Mouse (Mus musculus) thymus, adult 2 months (tissue): ENCODE results near the gene Tbc1d13. TPM values are rescaled to one million over a fixed set of nuclear protein-coding genes. Genes with fewer than 3 reads are reported as not detected.
"Not testable (repeated sequence)": the region's sequence is repeated elsewhere in the genome, so short reads cannot be mapped to it uniquely, and the experiment has no call there.

Experiments
- DNase-seq: peaks from one replicate; pipeline ENCODE4 v3.0.0; 2021
- H3K27ac ChIP-seq: fragments of 200-500 bp; 2 replicates; pipeline ENCODE4 v1.5.1; 2012; ENCODE audit warnings: low read length, control low read depth; ENCODE audit not compliant: control insufficient read depth, insufficient read depth
- H3K27me3 ChIP-seq: fragments of 200-500 bp; 2 replicates; pipeline ENCODE4 v1.6.1; 2012; ENCODE audit warnings: mild to moderate bottlenecking, low read length, moderate library complexity, mixed read lengths; ENCODE audit not compliant: control insufficient read depth, insufficient read depth
- H3K36me3 ChIP-seq: fragments of 200-500 bp; 2 replicates; pipeline ENCODE4 v1.6.1; 2012; ENCODE audit warnings: mild to moderate bottlenecking, low read length, moderate library complexity; ENCODE audit not compliant: control insufficient read depth, insufficient read depth
- H3K4me1 ChIP-seq: fragments of 200-500 bp; replicated peaks from 2 replicates; pipeline ENCODE4 v1.6.1; 2012; ENCODE audit warnings: low read length; ENCODE audit not compliant: control insufficient read depth, insufficient read depth
- H3K4me3 ChIP-seq: fragments of 200-500 bp; 2 replicates; pipeline ENCODE4 v1.5.1; 2012; ENCODE audit warnings: mild to moderate bottlenecking, low read length, control low read depth, moderate library complexity; ENCODE audit not compliant: control insufficient read depth, insufficient read depth
- CTCF ChIP-seq: fragments of 200-500 bp; IDR thresholded peaks from 2 replicates; pipeline ENCODE4 v1.5.1; 2012; ENCODE audit warnings: mild to moderate bottlenecking, control low read depth, low read length, moderate library complexity, borderline replicate concordance; ENCODE audit not compliant: control insufficient read depth, poor library complexity, insufficient read depth; ENCODE audit errors: extremely low read depth
- POLR2A ChIP-seq: fragments of 200-500 bp; IDR thresholded peaks from 2 replicates; pipeline ENCODE4 v1.6.1; 2012; ENCODE audit warnings: mild to moderate bottlenecking, low read length, control low read depth, moderate library complexity; ENCODE audit not compliant: control insufficient read depth, poor library complexity, insufficient read depth; ENCODE audit errors: extremely low read depth
- WGBS: fragments of 180-500 bp; shearing (Covaris S2); methylation state at CpG from one replicate; pipeline ENCODE4 v1.1.7; 2018; 5-methylcytosine and 5-hydroxymethylcytosine counted together
- polyA plus RNA-seq: library from polyadenylated mRNA; depleted of rRNA; stranded (reverse); fragments of >200 nt; gene quantifications from 2 replicates; pipeline ENCODE4 v1.2.3, GENCODE M21; 2012

Gene Tbc1d13
- polyA plus RNA-seq, 1 experiment = 92.9 TPM

DNA sequence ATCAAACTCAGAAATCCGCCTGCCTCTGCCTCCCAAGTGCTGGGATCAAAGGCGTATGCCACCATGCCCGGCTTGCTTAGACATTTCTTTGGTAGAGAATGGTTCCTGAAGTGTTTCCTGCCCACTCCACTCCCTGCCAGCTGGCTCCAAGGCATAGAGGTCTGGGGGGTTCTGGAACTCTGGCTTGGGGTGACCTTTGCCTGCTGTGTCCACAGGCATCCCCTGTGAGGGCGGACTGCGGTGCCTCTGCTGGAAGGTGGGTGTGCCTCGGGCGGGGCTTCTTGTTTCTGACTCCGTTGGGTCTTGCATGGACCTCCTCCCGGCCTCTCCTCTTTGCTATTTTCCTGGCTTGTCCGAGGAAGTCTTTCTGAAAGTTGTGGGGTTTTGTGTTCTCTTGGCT lies 2.9 kb downstream of the Tbc1d13 start:
- H3K27ac ChIP-seq = no peak overlapping the region
- peaks cover 15% of the 10 kb centered on the region for H3K4me1 ChIP-seq
- WGBS = 95% methylated on average over 10 of the region's 10 CpGs
- no peaks in the 10 kb centered on the region for H3K27me3 ChIP-seq
- TF ChIP-seq POLR2A = no peak
- TF ChIP-seq CTCF = no peak
- no peak overlapping the region for H3K4me3 ChIP-seq
- DNase-seq = no peak
- peaks cover 19% of the 10 kb centered on the region for H3K36me3 ChIP-seq

DNA sequence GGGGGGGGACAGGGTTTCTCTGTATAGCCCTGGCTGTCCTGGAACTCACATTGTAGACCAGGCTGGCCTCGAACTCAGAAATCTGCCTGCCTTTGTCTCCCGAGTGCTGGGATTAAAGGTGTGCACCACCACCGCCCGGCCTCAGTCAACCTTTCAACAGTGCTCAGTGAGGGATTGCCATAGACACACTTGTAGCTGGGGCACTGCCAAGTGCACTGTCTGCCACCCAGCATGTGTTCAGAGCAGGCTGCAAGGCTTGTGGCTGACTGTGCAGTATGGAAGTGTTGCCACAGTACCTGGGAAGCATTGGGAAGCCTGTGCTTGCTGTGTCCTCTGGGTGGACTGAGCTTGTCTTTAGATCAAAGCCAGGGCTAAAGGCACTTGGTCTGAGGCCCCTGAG lies 6.5 kb downstream of the Tbc1d13 start:
- H3K27ac ChIP-seq, H3K27me3 ChIP-seq, H3K4me1 ChIP-seq, H3K4me3 ChIP-seq, DNase-seq: not testable (repeated sequence)
- WGBS = 99% methylated on average over 4 of the region's 4 CpGs
- H3K36me3 ChIP-seq = peaks cover 32% of the 10 kb centered on the region

- no peak overlapping the region for H3K4me3 ChIP-seq
- no peaks in the 10 kb centered on the region for H3K27me3 ChIP-seq
- peaks cover 57% of the 10 kb centered on the region for H3K36me3 ChIP-seq
- H3K27ac ChIP-seq = no peak overlapping the region
- no peaks in the 10 kb centered on the region for H3K4me1 ChIP-seq
- TF ChIP-seq POLR2A = no peak
- no peak for TF ChIP-seq CTCF
- 98% methylated on average over 4 of the region's 4 CpGs for WGBS
- no peak for DNase-seq
Observed at GRCm38 (mm10) chr2:30144436-30144835, 10.9 kb downstream of the Tbc1d13 start.

DNA sequence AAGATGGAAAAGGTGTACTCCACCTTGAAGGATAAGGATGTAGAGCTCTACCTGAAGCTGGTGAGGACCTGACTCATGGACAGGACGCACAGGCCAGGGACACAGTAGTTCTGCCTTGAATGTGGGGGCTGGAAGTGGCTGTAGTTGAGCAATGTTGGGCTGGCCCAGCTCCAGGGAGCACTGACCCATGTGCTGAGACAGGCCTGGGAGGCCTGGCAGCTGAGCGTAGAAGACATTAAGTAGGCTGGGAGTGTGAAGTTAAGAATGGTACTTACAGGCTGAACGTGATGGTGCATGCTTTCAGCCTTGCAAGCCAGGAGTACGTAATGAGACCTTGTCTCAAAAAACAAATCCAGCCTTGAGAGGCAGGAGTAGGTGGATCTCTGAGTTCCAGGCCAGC lies 13.9 kb downstream of the Tbc1d13 start:
- no peak for TF ChIP-seq POLR2A
- no peak for TF ChIP-seq CTCF
- Histone ChIP-seq H3K27me3 (no peaks in the 10 kb centered on the region), H3K27ac (no peak overlapping the region), H3K36me3 (peaks cover 53% of the 10 kb centered on the region), H3K4me3 (no peak overlapping the region), H3K4me1 (no peaks in the 10 kb centered on the region)
- 95% methylated on average over 4 of the region's 4 CpGs for WGBS
- no peak for DNase-seq

- no peaks in the 10 kb centered on the region for H3K4me1 ChIP-seq
- 94% methylated on average over 11 of the region's 11 CpGs for WGBS
- no peak overlapping the region for H3K4me3 ChIP-seq
- H3K27me3 ChIP-seq = no peaks in the 10 kb centered on the region
- TF ChIP-seq POLR2A (no peak), CTCF (no peak)
- H3K27ac ChIP-seq = no peak overlapping the region
- peaks cover 34% of the 10 kb centered on the region for H3K36me3 ChIP-seq
- DNase-seq = no peak
Observed at GRCm38 (mm10) chr2:30151840-30152239, 18.3 kb downstream of the Tbc1d13 start.

DNA sequence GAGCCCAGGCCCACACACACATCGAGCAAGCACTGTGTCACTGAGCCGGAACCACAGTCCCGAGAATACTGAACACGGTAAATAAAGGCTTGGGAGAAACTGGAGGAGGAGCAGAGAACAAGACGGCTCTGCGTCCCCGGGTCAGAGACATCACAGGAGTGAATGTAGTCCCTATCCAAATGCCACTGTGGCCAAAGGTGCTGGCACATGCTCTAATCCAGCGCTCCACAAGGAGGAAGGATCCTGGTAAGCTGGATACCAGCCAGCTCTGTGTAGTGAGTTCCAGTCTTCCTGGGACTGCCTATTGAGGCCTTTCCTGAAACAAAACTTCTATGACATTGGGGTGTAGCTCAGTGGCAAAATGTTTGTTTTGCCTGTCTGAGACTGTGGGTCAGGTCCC lies 19.1 kb downstream of the Tbc1d13 start:
- Histone ChIP-seq H3K36me3 (peaks cover 28% of the 10 kb centered on the region), H3K27ac (no peak overlapping the region), H3K4me1 (no peaks in the 10 kb centered on the region), H3K27me3 (no peaks in the 10 kb centered on the region), H3K4me3 (no peak overlapping the region)
- DNase-seq = no peak
- TF ChIP-seq POLR2A (no peak), CTCF (no peak)
- 90% methylated on average over 8 of the region's 8 CpGs for WGBS

DNA sequence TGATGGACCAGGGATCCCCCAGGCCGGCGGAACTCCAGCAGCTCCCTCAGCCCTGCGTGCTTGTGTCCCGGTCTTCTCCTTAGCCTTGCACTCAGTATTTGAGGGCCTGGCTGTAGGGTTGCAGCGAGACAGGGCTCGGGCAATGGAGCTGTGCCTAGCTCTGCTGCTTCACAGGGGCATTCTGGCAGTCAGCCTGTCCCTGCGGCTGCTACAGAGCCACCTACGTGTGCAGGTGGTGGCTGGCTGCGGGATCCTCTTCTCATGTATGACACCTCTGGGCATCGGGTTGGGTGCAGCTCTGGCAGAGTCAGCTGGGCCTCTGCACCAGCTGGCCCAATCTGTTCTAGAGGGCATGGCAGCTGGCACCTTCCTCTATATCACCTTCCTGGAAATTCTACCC lies 26.3 kb downstream of the Tbc1d13 start:
- not testable (repeated sequence) for H3K4me3 ChIP-seq, H3K27me3 ChIP-seq, DNase-seq, H3K36me3 ChIP-seq, H3K27ac ChIP-seq, H3K4me1 ChIP-seq
- WGBS = 91% methylated on average over 9 of the region's 10 CpGs
